Mouse (Mus musculus): ENCODE results near the gene Atp11a. TPM values are rescaled to one million over a fixed set of nuclear protein-coding genes. Genes with fewer than 3 reads are reported as not detected.

Atp11a gene
- total and polyA plus RNA-seq, 3 experiments: 20.9 to 39.7 TPM; not detected in 1

GRCm38 (mm10) chr8:12846447-12846846 is 89.6 kb downstream of the Atp11a start:
- TF ChIP-seq MYC (IDR thresholded peaks at IDR 0.05; ENCODE audit: low read depth, low read length): no peak
- no peak for TF ChIP-seq SIN3A (IDR thresholded peaks at IDR 0.05; ENCODE audit: low read length)
- TF ChIP-seq CHD1 (IDR thresholded peaks at IDR 0.05; ENCODE audit: low read depth, low read length): no peak
- TF ChIP-seq MAX (IDR thresholded peaks at IDR 0.05; ENCODE audit: low read length): no peak
- no peak for TF ChIP-seq RCOR1 (IDR thresholded peaks at IDR 0.05; ENCODE audit: low read depth, low read length)
- no peak for TF ChIP-seq E2F4 (IDR thresholded peaks at IDR 0.05; ENCODE audit: borderline replicate concordance, low read depth, low read length)
- TF ChIP-seq ZKSCAN1 (IDR thresholded peaks at IDR 0.05; ENCODE audit: low read depth, low read length): no peak
- Histone ChIP-seq H3K9me3 (replicated peaks; ENCODE audit: insufficient read depth, low read length) (no peaks in the 10 kb centered on the region), H3K27me3 (ENCODE audit: control insufficient read depth in 1 of 2, insufficient read depth in 2 of 2, low read length in 2 of 2) (no peaks in the 10 kb centered on the region), H3K27ac (ENCODE audit: control insufficient read depth, low read depth, low read length) (no peak overlapping the region), H3K79me2 (ENCODE audit: control insufficient read depth, insufficient read depth, low read length, poor library complexity) (no peaks in the 10 kb centered on the region), H3K4me1 (ENCODE audit: control insufficient read depth in 1 of 2, insufficient read depth in 2 of 2, low read length in 2 of 2) (no peaks in the 10 kb centered on the region), H3K9ac (ENCODE audit: control insufficient read depth, low read depth, low read length, poor library complexity, severe bottlenecking) (no peak overlapping the region), H3K4me3 (ENCODE audit: control insufficient read depth in 1 of 2, insufficient read depth in 1 of 2, low read depth in 2 of 2, low read length in 2 of 2) (no peak overlapping the region), H3K36me3 (ENCODE audit: control insufficient read depth in 1 of 2, insufficient read depth in 2 of 2, low read length in 2 of 2) (no peaks in the 10 kb centered on the region; a peak in 1 of 4 replicates)
- DNase-seq (ENCODE audit: low read depth, low spot score): no peak

GRCm38 (mm10) chr8:12851241-12851640 is 94.4 kb downstream of the Atp11a start:
- Histone ChIP-seq H3K27ac (ENCODE audit: control insufficient read depth, low read depth, low read length) (no peak overlapping the region), H3K9me3 (replicated peaks; ENCODE audit: insufficient read depth, low read length) (no peaks in the 10 kb centered on the region), H3K4me1 (ENCODE audit: control insufficient read depth in 1 of 2, insufficient read depth in 2 of 2, low read length in 2 of 2) (no peaks in the 10 kb centered on the region), H3K4me3 (ENCODE audit: control insufficient read depth in 1 of 2, insufficient read depth in 1 of 2, low read depth in 2 of 2, low read length in 2 of 2) (no peak overlapping the region), H3K36me3 (ENCODE audit: control insufficient read depth in 1 of 2, insufficient read depth in 2 of 2, low read length in 2 of 2) (no peaks in the 10 kb centered on the region; a peak in 1 of 4 replicates), H3K79me2 (ENCODE audit: control insufficient read depth, insufficient read depth, low read length, poor library complexity) (no peaks in the 10 kb centered on the region), H3K27me3 (ENCODE audit: control insufficient read depth in 1 of 2, insufficient read depth in 2 of 2, low read length in 2 of 2) (no peaks in the 10 kb centered on the region), H3K9ac (ENCODE audit: control insufficient read depth, low read depth, low read length, poor library complexity, severe bottlenecking) (no peak overlapping the region)
- TF ChIP-seq CHD1 (IDR thresholded peaks at IDR 0.05; ENCODE audit: low read depth, low read length) (no peak), ETS1 (IDR thresholded peaks at IDR 0.05; ENCODE audit: low read depth, low read length) (no peak), MYC (IDR thresholded peaks at IDR 0.05; ENCODE audit: low read depth, low read length) (no peak), CHD2 (IDR thresholded peaks at IDR 0.05; ENCODE audit: low read length) (no peak), CTCF (IDR thresholded peaks at IDR 0.05 in 2 of 3, conservative IDR thresholded peaks at IDR 0.05 in 1 of 3; ENCODE audit: control insufficient read depth in 1 of 3, insufficient read depth in 1 of 3, low read depth in 2 of 3, low read length in 3 of 3, poor library complexity in 1 of 3, severe bottlenecking in 1 of 3) (no peak), RAD21 (IDR thresholded peaks at IDR 0.05; ENCODE audit: low read depth, low read length) (no peak), BHLHE40 (IDR thresholded peaks at IDR 0.05; ENCODE audit: borderline replicate concordance, low read depth, low read length) (no peak), ZMIZ1 (IDR thresholded peaks at IDR 0.05; ENCODE audit: low read depth, low read length) (no peak), NRF1 (IDR thresholded peaks at IDR 0.05; ENCODE audit: insufficient read depth, low read depth, low read length, poor library complexity, severe bottlenecking) (no peak)
- DNase-seq (ENCODE audit: low read depth, low spot score): no peak

- H3K79me2 ChIP-seq (ENCODE audit: control insufficient read depth, insufficient read depth, low read length, poor library complexity): no peaks in the 10 kb centered on the region
- no peak overlapping the region for H3K27ac ChIP-seq (ENCODE audit: control insufficient read depth, low read depth, low read length)
- TF ChIP-seq NELFE (IDR thresholded peaks at IDR 0.05; ENCODE audit: low read depth, low read length): no peak
- TF ChIP-seq MAZ (IDR thresholded peaks at IDR 0.05; ENCODE audit: low read depth, low read length): no peak
- no peak for TF ChIP-seq MAX (IDR thresholded peaks at IDR 0.05; ENCODE audit: low read length)
- no peak for TF ChIP-seq TAL1 (IDR thresholded peaks at IDR 0.05; ENCODE audit: low read length)
- TF ChIP-seq ZKSCAN1 (IDR thresholded peaks at IDR 0.05; ENCODE audit: low read depth, low read length): no peak
- H3K36me3 ChIP-seq (ENCODE audit: control insufficient read depth in 1 of 2, insufficient read depth in 2 of 2, low read length in 2 of 2): no peaks in the 10 kb centered on the region
- no peaks in the 10 kb centered on the region for H3K4me1 ChIP-seq (ENCODE audit: control insufficient read depth in 1 of 2, insufficient read depth in 2 of 2, low read length in 2 of 2)
- H3K27me3 ChIP-seq (ENCODE audit: control insufficient read depth in 1 of 2, insufficient read depth in 2 of 2, low read length in 2 of 2): no peaks in the 10 kb centered on the region
- H3K9me3 ChIP-seq (replicated peaks; ENCODE audit: insufficient read depth, low read length): no peaks in the 10 kb centered on the region
- H3K4me3 ChIP-seq (ENCODE audit: control insufficient read depth in 1 of 2, insufficient read depth in 1 of 2, low read depth in 2 of 2, low read length in 2 of 2): no peak overlapping the region
- DNase-seq (ENCODE audit: low read depth, low spot score): no peak
- H3K9ac ChIP-seq (ENCODE audit: control insufficient read depth, low read depth, low read length, poor library complexity, severe bottlenecking): no peak overlapping the region
Measured at GRCm38 (mm10) chr8:12856038-12856437, 99.2 kb downstream of the Atp11a start.
